Mouse (Mus musculus): ENCODE measurements around the gene Oaz3. TPM values are rescaled to one million over a fixed set of nuclear protein-coding genes. Genes with fewer than 3 reads are reported as not detected.
A peak's percentile ranks its signal among the peaks of the same experiment; 100 is the strongest.

Oaz3 gene
- polyA plus RNA-seq, 1 experiment from 2014 or later, result 0.38 TPM

GRCm38 (mm10) chr3:94478591-94479169 is 35.0 kb upstream of the Oaz3 start:
- Histone ChIP-seq H3K36me3 (ENCODE audit: control insufficient read depth, insufficient read depth, low read length) (peaks cover 21% of the 10 kb centered on the region), H3K27me3 (replicated peaks; ENCODE audit: control insufficient read depth, insufficient read depth, low read length) (no peaks in the 10 kb centered on the region), H3K4me3 (ENCODE audit: low read depth, low read length) (peak overlapping the region; percentile 61), H3K27ac (ENCODE audit: low read depth, low read length) (peak overlapping the region; percentile 93), H3K9ac (ENCODE audit: low read length) (peak overlapping the region; percentile 90), H3K4me1 (ENCODE audit: control insufficient read depth, insufficient read depth, low read length) (peaks cover 47% of the 10 kb centered on the region), H3K9me3 (replicated peaks; ENCODE audit: control insufficient read depth, low read length) (no peaks in the 10 kb centered on the region), H3K4me2 (ENCODE audit: low read length) (peak overlapping the region; percentile 86)
- WGBS, result 6% methylated on average over 9 of the region's 9 CpGs
- ATAC-seq (peak; percentile 27), DNase-seq (ENCODE audit: low spot score) (peak; percentile 33)

DNA sequence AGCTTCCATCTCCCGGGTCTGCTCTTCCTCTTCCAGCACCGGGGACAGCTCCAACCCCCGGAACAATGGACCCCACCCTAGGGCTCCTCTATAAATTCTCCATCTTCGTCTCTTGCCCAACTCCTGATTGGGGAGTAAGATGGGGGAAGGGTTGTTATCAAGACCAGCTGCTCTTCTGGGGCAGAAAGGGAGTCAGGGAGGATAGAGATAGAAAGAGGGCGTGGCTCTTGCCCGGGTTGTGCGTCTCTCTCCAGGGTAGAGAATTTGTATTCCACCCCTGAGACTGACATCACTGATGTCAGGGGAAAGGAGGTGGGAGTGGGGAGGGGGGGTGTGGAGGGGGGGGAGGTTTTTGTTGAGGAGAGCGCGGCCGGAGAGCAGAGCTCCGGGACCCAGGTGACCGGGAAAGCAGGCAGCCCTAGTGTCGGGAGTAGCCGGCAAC is 34.3 kb upstream of the Oaz3 start, which contains the start of gene Celf3:
Gene Celf3, plus strand, starts transcription at position 315 of the 442 bp plus-strand sequence.
- peak; percentile 93 for ATAC-seq
- WGBS, result under 1% methylated on average over 14 of the region's 14 CpGs
- no peaks in the 10 kb centered on the region for H3K27me3 ChIP-seq (replicated peaks; ENCODE audit: control insufficient read depth, insufficient read depth, low read length)
- peaks cover 19% of the 10 kb centered on the region for H3K36me3 ChIP-seq (ENCODE audit: control insufficient read depth, insufficient read depth, low read length)
- H3K4me1 ChIP-seq (ENCODE audit: control insufficient read depth, insufficient read depth, low read length), result peaks cover 44% of the 10 kb centered on the region
- H3K27ac ChIP-seq (ENCODE audit: low read depth, low read length), result peak within 1 kb of the TSS; percentile 93
- peak; percentile 97 for DNase-seq (ENCODE audit: low spot score)
- peak within 1 kb of the TSS; percentile 61 for H3K4me3 ChIP-seq (ENCODE audit: low read depth, low read length)
- H3K4me2 ChIP-seq (ENCODE audit: low read length), result peak within 1 kb of the TSS; percentile 86
- no peaks in the 10 kb centered on the region for H3K9me3 ChIP-seq (replicated peaks; ENCODE audit: control insufficient read depth, low read length)
- peak within 1 kb of the TSS; percentile 90 for H3K9ac ChIP-seq (ENCODE audit: low read length)

DNA sequence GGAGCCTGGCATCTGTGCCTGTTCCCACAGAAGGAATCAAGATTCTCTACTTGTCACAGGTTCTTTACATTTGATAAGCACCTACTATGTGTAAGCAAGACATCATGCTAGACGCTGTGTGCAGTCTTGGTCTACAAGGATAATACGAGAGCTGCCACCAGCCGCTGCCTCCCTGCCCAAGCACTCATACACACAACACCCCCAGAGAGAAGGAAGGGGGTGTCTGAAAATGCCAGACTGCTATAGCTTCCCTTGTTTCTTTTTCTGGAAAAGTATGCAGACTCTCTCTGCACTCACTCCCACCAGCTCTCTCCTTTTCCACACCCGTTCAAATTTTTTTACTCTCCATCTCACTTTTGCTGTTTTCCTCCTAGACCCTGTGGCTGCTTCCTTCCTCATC is 33.7 kb upstream of the Oaz3 start:
- no peak for ATAC-seq
- peak overlapping the region; percentile 61 for H3K4me3 ChIP-seq (ENCODE audit: low read depth, low read length)
- no peaks in the 10 kb centered on the region for H3K9me3 ChIP-seq (replicated peaks; ENCODE audit: control insufficient read depth, low read length)
- H3K36me3 ChIP-seq (ENCODE audit: control insufficient read depth, insufficient read depth, low read length), result peaks cover 16% of the 10 kb centered on the region
- H3K27ac ChIP-seq (ENCODE audit: low read depth, low read length), result peak overlapping the region; percentile 93
- peak overlapping the region; percentile 90 for H3K9ac ChIP-seq (ENCODE audit: low read length)
- 20% methylated on average over 4 of the region's 4 CpGs for WGBS
- peaks cover 44% of the 10 kb centered on the region for H3K4me1 ChIP-seq (ENCODE audit: control insufficient read depth, insufficient read depth, low read length)
- DNase-seq (ENCODE audit: low spot score), result no peak
- H3K4me2 ChIP-seq (ENCODE audit: low read length), result peak overlapping the region; percentile 86
- no peaks in the 10 kb centered on the region for H3K27me3 ChIP-seq (replicated peaks; ENCODE audit: control insufficient read depth, insufficient read depth, low read length)

DNA sequence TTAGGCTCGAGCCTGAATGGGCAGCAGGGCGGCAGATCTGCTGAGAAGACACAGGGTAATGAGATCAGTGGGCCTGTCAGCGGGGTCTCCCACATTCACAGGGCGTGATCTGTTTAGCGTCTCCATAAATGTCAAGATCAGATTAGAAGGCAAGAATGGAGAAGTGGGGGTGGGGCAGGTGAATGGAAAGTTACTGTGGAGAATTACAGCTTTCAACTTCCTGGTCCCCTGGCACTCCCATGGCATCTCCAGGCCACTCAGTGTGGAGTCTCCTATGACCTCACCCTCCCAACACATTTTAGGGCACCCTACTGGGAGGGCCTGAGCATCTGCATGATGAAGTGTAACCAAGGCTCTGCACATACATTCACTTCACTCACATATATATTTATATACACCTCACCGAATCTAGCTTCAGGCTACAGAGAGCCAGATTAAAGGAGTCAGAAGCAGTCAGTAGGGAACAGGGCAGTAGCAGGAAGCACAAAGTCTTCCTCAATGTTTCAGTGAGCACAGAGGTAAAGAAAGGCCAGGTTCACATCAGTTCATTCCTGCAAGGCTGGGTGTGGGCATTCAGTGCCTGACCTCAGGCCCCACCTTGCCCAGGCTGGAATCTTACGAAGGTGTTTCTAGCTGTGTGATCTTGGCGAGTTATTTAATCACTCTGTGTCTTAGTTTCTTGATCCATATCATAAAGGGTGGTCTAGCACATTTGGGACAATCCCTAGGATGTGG is 32.8 kb upstream of the Oaz3 start:
- peaks cover 7% of the 10 kb centered on the region for H3K36me3 ChIP-seq (ENCODE audit: control insufficient read depth, insufficient read depth, low read length)
- no peaks in the 10 kb centered on the region for H3K9me3 ChIP-seq (replicated peaks; ENCODE audit: control insufficient read depth, low read length)
- peak overlapping the region; percentile 90; the same call in 1 of the 2 replicates for H3K9ac ChIP-seq (ENCODE audit: low read length)
- no peak overlapping the region for H3K4me2 ChIP-seq (ENCODE audit: low read length)
- peaks cover 39% of the 10 kb centered on the region for H3K4me1 ChIP-seq (ENCODE audit: control insufficient read depth, insufficient read depth, low read length)
- ATAC-seq, result no peak
- 65% methylated on average over 8 of the region's 8 CpGs for WGBS
- H3K4me3 ChIP-seq (ENCODE audit: low read depth, low read length), result no peak overlapping the region
- no peak for DNase-seq (ENCODE audit: low spot score)
- no peaks in the 10 kb centered on the region for H3K27me3 ChIP-seq (replicated peaks; ENCODE audit: control insufficient read depth, insufficient read depth, low read length)
- H3K27ac ChIP-seq (ENCODE audit: low read depth, low read length), result peak overlapping the region; percentile 93; the same call in 1 of the 2 replicates

GRCm38 (mm10) chr3:94473567-94474232 is 30.0 kb upstream of the Oaz3 start:
- H3K4me2 ChIP-seq (ENCODE audit: low read length), result no peak overlapping the region
- DNase-seq (ENCODE audit: low spot score) (no peak), ATAC-seq (no peak)
- H3K4me1 ChIP-seq (ENCODE audit: control insufficient read depth, insufficient read depth, low read length), result peaks cover 24% of the 10 kb centered on the region
- no peak overlapping the region for H3K4me3 ChIP-seq (ENCODE audit: low read depth, low read length)
- WGBS, result 80% methylated on average over 5 of the region's 5 CpGs
- no peak overlapping the region for H3K27ac ChIP-seq (ENCODE audit: low read depth, low read length)
- H3K36me3 ChIP-seq (ENCODE audit: control insufficient read depth, insufficient read depth, low read length), result no peaks in the 10 kb centered on the region
- H3K9me3 ChIP-seq (replicated peaks; ENCODE audit: control insufficient read depth, low read length), result no peaks in the 10 kb centered on the region
- 0 out of 2 replicates have a peak overlapping the region, but pooled peaks have one; percentile 17 for H3K9ac ChIP-seq (ENCODE audit: low read length)
- no peaks in the 10 kb centered on the region for H3K27me3 ChIP-seq (replicated peaks; ENCODE audit: control insufficient read depth, insufficient read depth, low read length)

DNA sequence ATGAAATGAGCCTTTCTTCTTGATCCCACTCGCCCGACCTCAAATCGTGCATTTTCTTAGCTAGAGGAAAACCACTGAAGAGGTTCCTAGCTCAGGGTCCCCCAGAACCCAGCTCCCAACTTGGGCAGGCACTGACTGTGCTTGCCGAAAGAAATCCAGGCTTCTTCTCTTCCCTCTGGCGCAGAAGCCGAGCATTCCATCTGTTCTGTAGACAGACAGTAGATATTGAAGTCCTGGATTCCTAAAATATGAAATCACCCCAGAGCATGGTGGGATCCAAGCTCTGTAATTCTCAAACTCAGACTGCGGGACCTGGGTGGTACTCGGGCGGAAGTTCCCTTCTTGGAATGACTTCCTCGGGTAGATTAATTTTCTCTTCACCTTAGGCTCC is 29.4 kb upstream of the Oaz3 start:
- 44% methylated on average over 10 of the region's 10 CpGs for WGBS
- ATAC-seq (no peak), DNase-seq (ENCODE audit: low spot score) (no peak)
- Histone ChIP-seq H3K9me3 (replicated peaks; ENCODE audit: control insufficient read depth, low read length) (no peaks in the 10 kb centered on the region), H3K4me2 (ENCODE audit: low read length) (peak overlapping the region; percentile 54), H3K4me3 (ENCODE audit: low read depth, low read length) (no peak overlapping the region), H3K27me3 (replicated peaks; ENCODE audit: control insufficient read depth, insufficient read depth, low read length) (no peaks in the 10 kb centered on the region), H3K36me3 (ENCODE audit: control insufficient read depth, insufficient read depth, low read length) (no peaks in the 10 kb centered on the region), H3K4me1 (ENCODE audit: control insufficient read depth, insufficient read depth, low read length) (peaks cover 24% of the 10 kb centered on the region), H3K27ac (ENCODE audit: low read depth, low read length) (peak overlapping the region; percentile 1; the same call in 1 of the 2 replicates), H3K9ac (ENCODE audit: low read length) (peak overlapping the region; percentile 2; the same call in 1 of the 2 replicates)

DNA sequence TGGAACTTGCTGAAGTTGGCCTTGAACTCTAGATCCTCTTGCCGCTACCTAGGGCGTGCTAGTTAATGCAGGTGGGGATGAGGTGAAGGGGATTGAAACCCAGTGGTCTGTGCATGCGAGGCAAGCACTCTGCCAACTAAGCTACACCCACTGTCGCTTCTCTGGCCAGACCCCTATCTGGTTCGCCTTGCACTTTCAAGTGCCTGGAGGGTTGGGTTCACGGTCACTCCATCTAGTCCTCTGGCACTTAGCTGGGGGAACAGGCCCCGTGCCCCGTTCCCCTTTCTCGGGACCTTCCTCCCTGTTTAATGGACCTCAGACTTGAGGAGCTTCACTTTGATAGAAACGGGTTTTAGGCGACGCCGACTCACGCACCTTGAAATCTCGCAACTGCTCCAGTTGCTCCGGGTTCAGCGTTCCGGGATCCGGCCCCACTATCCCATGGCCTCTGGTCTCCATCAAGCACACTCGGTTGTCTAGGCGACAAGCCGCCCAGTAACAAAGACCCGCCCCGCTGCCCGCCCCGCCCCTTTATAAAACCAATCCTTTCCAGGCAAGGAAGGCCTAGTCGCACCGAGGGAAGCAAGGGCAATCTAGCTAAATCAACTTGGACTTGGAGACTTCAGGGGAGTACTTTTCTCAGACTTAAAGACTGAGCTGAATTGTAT is 28.9 kb upstream of the Oaz3 start:
- no peaks in the 10 kb centered on the region for H3K27me3 ChIP-seq (replicated peaks; ENCODE audit: control insufficient read depth, insufficient read depth, low read length)

DNA sequence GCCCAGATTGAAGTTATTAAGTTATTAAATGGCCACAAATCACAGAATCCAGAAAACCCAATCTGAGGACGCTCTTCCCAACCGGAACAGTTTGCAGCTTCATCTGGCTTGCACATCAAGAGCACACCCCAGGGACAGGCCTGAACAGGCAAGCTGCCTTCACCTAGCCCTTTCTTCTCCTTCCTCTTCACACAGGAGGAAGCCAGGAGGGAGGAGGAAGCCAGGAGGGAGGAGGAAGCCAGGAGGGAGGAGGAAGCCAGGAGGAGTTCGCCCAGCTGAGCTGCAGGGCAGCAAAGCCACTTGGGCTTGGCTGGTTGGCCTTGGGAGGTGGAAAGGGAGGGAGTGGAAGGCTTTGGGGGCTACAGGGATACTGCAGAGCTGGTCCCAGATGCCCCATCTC is 25.2 kb upstream of the Oaz3 start:
- 49% methylated on average over 3 of the region's 3 CpGs for WGBS
- H3K9ac ChIP-seq (ENCODE audit: low read length), result no peak overlapping the region
- H3K9me3 ChIP-seq (replicated peaks; ENCODE audit: control insufficient read depth, low read length), result no peaks in the 10 kb centered on the region
- H3K27me3 ChIP-seq (replicated peaks; ENCODE audit: control insufficient read depth, insufficient read depth, low read length), result no peaks in the 10 kb centered on the region
- ATAC-seq, result no peak
- H3K27ac ChIP-seq (ENCODE audit: low read depth, low read length), result no peak overlapping the region
- no peak overlapping the region for H3K4me3 ChIP-seq (ENCODE audit: low read depth, low read length)
- no peaks in the 10 kb centered on the region for H3K36me3 ChIP-seq (ENCODE audit: control insufficient read depth, insufficient read depth, low read length)
- no peak for DNase-seq (ENCODE audit: low spot score)
- H3K4me1 ChIP-seq (ENCODE audit: control insufficient read depth, insufficient read depth, low read length), result peaks cover 36% of the 10 kb centered on the region
- no peak overlapping the region for H3K4me2 ChIP-seq (ENCODE audit: low read length)

More for the DNA sequence above, 28.9 kb upstream of the Oaz3 start:
- DNase-seq (ENCODE audit: low spot score), result peak; percentile 73
- H3K9me3 ChIP-seq (replicated peaks; ENCODE audit: control insufficient read depth, low read length), result no peaks in the 10 kb centered on the region
- peaks cover 24% of the 10 kb centered on the region for H3K4me1 ChIP-seq (ENCODE audit: control insufficient read depth, insufficient read depth, low read length)
- H3K36me3 ChIP-seq (ENCODE audit: control insufficient read depth, insufficient read depth, low read length), result no peaks in the 10 kb centered on the region
- peak overlapping the region; percentile 2; the same call in 1 of the 2 replicates for H3K9ac ChIP-seq (ENCODE audit: low read length)
- peak overlapping the region; percentile 22 for H3K4me3 ChIP-seq (ENCODE audit: low read depth, low read length)
- ATAC-seq, result peak; percentile 72
- 11% methylated on average over 28 of the region's 28 CpGs for WGBS
- H3K4me2 ChIP-seq (ENCODE audit: low read length), result peak overlapping the region; percentile 54
- peak overlapping the region; percentile 1; the same call in 1 of the 2 replicates for H3K27ac ChIP-seq (ENCODE audit: low read depth, low read length)
